Mouse (Mus musculus): ENCODE data around the gene Polr3e.

Polr3e gene

GRCm38 (mm10) chr7:120977063-120977462 lies 59.5 kb downstream of the Polr3e start:
- DNase-seq (ENCODE audit: low spot score in 2 of 2): no peak

GRCm38 (mm10) chr7:120980041-120980440 lies 62.5 kb downstream of the Polr3e start:
- peak in 1 of 2 experiments; percentile 28 for DNase-seq (ENCODE audit: low spot score in 2 of 2)

GRCm38 (mm10) chr7:120980931-120981924 lies 63.7 kb downstream of the Polr3e start:
- peak; percentile 51 to 58 for DNase-seq (ENCODE audit: low spot score in 2 of 2)

GRCm38 (mm10) chr7:120982200-120982841 lies 64.8 kb downstream of the Polr3e start, which contains the start of the genes Cdr2 and Mfsd13b:
TSS of gene Cdr2 (minus strand) at chr7:120982312.
TSS of gene Mfsd13b (plus strand) at chr7:120982509.
- peak; percentile 88 to 93 for DNase-seq (ENCODE audit: low spot score in 2 of 2)

- no peak for DNase-seq (ENCODE audit: low spot score in 2 of 2)
Observed at GRCm38 (mm10) chr7:120982968-120983367, 65.4 kb downstream of the Polr3e start.

- no peak for DNase-seq (ENCODE audit: low spot score in 2 of 2)
Observed at GRCm38 (mm10) chr7:120991191-120991590, 73.6 kb downstream of the Polr3e start.

All from spleen, postnatal 14 days (tissue).